Mouse (Mus musculus) embryonic fibroblast, embryonic 13.5 days (primary cell): ENCODE data around the gene Paqr3.

Source experiments
- CTCF ChIP-seq: IDR thresholded peaks from 2 replicates; pipeline ENCODE4 v1.5.1; 2011; ENCODE audit warnings: mild to moderate bottlenecking, control low read depth, low read length, moderate library complexity, borderline replicate concordance; ENCODE audit not compliant: insufficient read depth
- POLR2A ChIP-seq: IDR thresholded peaks from 2 replicates; pipeline ENCODE4 v1.6.1; 2011; ENCODE audit warnings: low read depth, mild to moderate bottlenecking, control low read depth, low read length, moderate library complexity

GRCm38 (mm10) chr5:97076167-97076566 lies 35.2 kb downstream of the Paqr3 start:
- no peak for TF ChIP-seq POLR2A
- TF ChIP-seq CTCF, result no peak
